Mouse (Mus musculus): Measurements from ENCODE around the gene Prkce. TPM values are rescaled to one million over a fixed set of nuclear protein-coding genes. Genes with fewer than 3 reads are reported as not detected.

The Prkce gene
- polyA plus RNA-seq, 1 experiment from 2014 or later: 5.5 TPM

- Histone ChIP-seq H3K4me2 (replicated peaks; ENCODE audit: low read depth, low read length) (no peak overlapping the region), H3K9me3 (ENCODE audit: low read length) (no peaks in the 10 kb centered on the region), H3K9ac (replicated peaks; ENCODE audit: low read length) (no peak overlapping the region), H3K27ac (ENCODE audit: low read length) (no peak overlapping the region), H3K27me3 (ENCODE audit: insufficient read depth, low read length) (no peaks in the 10 kb centered on the region), H3K36me3 (ENCODE audit: insufficient read depth, low read length) (no peaks in the 10 kb centered on the region), H3K4me3 (ENCODE audit: low read length) (no peak overlapping the region), H3K4me1 (ENCODE audit: insufficient read depth, low read length) (0 out of 2 replicates have a peak, but pooled peaks cover 6% of the 10 kb centered on the region)
- 71% methylated on average over 10 of the region's 10 CpGs for WGBS
- ATAC-seq (ENCODE audit: low FRiP score, low TSS enrichment): no peak
These were observed 384.0 kb downstream of the Prkce start for GRCm38 (mm10) chr17:86551561-86551960.

DNA sequence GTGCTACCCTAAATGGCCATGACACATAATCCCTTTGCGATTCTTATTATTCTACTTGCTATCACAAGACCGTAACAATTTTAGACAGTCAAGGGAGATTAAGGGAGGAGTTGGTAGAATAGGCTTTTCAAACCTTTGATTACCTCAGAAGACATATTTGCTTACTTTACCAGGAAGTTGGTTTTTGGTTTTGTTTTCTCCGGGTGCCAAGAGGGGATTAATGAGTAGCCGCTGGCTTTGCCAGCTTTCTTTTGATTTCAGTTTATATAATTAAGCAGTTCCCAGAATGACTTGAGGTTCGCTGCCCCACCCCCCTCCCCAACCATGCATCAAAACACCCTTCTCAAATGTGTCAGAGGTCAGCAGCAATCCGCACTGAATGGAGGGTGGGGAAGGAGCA lies 384.4 kb downstream of the Prkce start:
- 81% methylated on average over 6 of the region's 6 CpGs for WGBS
- H3K4me2 ChIP-seq (replicated peaks; ENCODE audit: low read depth, low read length): no peak overlapping the region
- H3K27ac ChIP-seq (ENCODE audit: low read length): no peak overlapping the region
- H3K36me3 ChIP-seq (ENCODE audit: insufficient read depth, low read length): no peaks in the 10 kb centered on the region
- H3K4me3 ChIP-seq (ENCODE audit: low read length): no peak overlapping the region
- no peaks in the 10 kb centered on the region for H3K9me3 ChIP-seq (ENCODE audit: low read length)
- H3K27me3 ChIP-seq (ENCODE audit: insufficient read depth, low read length): no peaks in the 10 kb centered on the region
- no peak for ATAC-seq (ENCODE audit: low FRiP score, low TSS enrichment)
- H3K9ac ChIP-seq (replicated peaks; ENCODE audit: low read length): no peak overlapping the region
- 0 out of 2 replicates have a peak, but pooled peaks cover 2% of the 10 kb centered on the region for H3K4me1 ChIP-seq (ENCODE audit: insufficient read depth, low read length)

GRCm38 (mm10) chr17:86559206-86559891 lies 391.8 kb downstream of the Prkce start:
- no peaks in the 10 kb centered on the region for H3K9me3 ChIP-seq (ENCODE audit: low read length)
- 59% methylated on average over 15 of the region's 15 CpGs for WGBS
- H3K27ac ChIP-seq (ENCODE audit: low read length): peak overlapping the region; percentile 51; the same call in 1 of the 2 replicates

GRCm38 (mm10) chr17:86560499-86560898 lies 392.9 kb downstream of the Prkce start:
- WGBS: 55% methylated on average over 3 of the region's 3 CpGs
- Histone ChIP-seq H3K36me3 (ENCODE audit: insufficient read depth, low read length) (no peaks in the 10 kb centered on the region), H3K4me3 (ENCODE audit: low read length) (no peak overlapping the region), H3K9ac (replicated peaks; ENCODE audit: low read length) (no peak overlapping the region), H3K27ac (ENCODE audit: low read length) (peak overlapping the region; percentile 66; the same call in 1 of the 2 replicates), H3K4me1 (ENCODE audit: insufficient read depth, low read length) (peaks cover 17% of the 10 kb centered on the region), H3K4me2 (replicated peaks; ENCODE audit: low read depth, low read length) (no peak overlapping the region), H3K9me3 (ENCODE audit: low read length) (no peaks in the 10 kb centered on the region), H3K27me3 (ENCODE audit: insufficient read depth, low read length) (no peaks in the 10 kb centered on the region)
- no peak for ATAC-seq (ENCODE audit: low FRiP score, low TSS enrichment)

More at GRCm38 (mm10) chr17:86559206-86559891, 391.8 kb downstream of the Prkce start:
- Histone ChIP-seq H3K4me2 (replicated peaks; ENCODE audit: low read depth, low read length) (0 out of 2 replicates have a peak overlapping the region, but pooled peaks have one; percentile 16), H3K4me1 (ENCODE audit: insufficient read depth, low read length) (peaks cover 17% of the 10 kb centered on the region), H3K27me3 (ENCODE audit: insufficient read depth, low read length) (no peaks in the 10 kb centered on the region), H3K9ac (replicated peaks; ENCODE audit: low read length) (no peak overlapping the region), H3K36me3 (ENCODE audit: insufficient read depth, low read length) (no peaks in the 10 kb centered on the region), H3K4me3 (ENCODE audit: low read length) (no peak overlapping the region)
- peak; percentile 60; the same call in 1 of the 2 replicates for ATAC-seq (ENCODE audit: low FRiP score, low TSS enrichment)

GRCm38 (mm10) chr17:86570491-86570890 lies 402.9 kb downstream of the Prkce start:
- 74% methylated on average over 5 of the region's 5 CpGs for WGBS
- Histone ChIP-seq H3K9ac (replicated peaks; ENCODE audit: low read length) (no peak overlapping the region), H3K36me3 (ENCODE audit: insufficient read depth, low read length) (no peaks in the 10 kb centered on the region), H3K27me3 (ENCODE audit: insufficient read depth, low read length) (no peaks in the 10 kb centered on the region), H3K4me1 (ENCODE audit: insufficient read depth, low read length) (peaks cover 16% of the 10 kb centered on the region), H3K27ac (ENCODE audit: low read length) (no peak overlapping the region), H3K9me3 (ENCODE audit: low read length) (no peaks in the 10 kb centered on the region), H3K4me2 (replicated peaks; ENCODE audit: low read depth, low read length) (no peak overlapping the region), H3K4me3 (ENCODE audit: low read length) (no peak overlapping the region)
- ATAC-seq (ENCODE audit: low FRiP score, low TSS enrichment): no peak

DNA sequence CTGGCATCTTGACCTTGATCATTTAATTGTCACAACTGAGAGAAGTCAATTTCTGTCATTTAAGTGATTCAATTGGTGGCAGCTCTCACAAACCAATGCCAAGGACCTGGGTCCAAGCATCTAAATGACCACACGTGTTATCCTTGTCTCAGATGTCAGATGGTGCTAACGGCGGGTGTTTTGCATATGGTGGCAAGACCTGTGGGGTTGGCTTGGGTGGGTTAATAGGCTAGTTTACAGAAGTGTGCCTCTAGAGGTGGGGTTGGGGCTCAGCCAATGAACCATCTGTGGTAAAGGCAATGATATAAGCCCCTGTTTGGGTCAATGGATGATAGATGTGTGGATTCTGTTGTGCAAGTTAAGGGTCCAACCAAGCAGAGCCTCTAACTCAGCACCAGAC lies 403.7 kb downstream of the Prkce start:
- Histone ChIP-seq H3K4me2 (replicated peaks; ENCODE audit: low read depth, low read length) (no peak overlapping the region), H3K27ac (ENCODE audit: low read length) (no peak overlapping the region), H3K9me3 (ENCODE audit: low read length) (no peaks in the 10 kb centered on the region), H3K4me1 (ENCODE audit: insufficient read depth, low read length) (peaks cover 16% of the 10 kb centered on the region), H3K4me3 (ENCODE audit: low read length) (no peak overlapping the region), H3K36me3 (ENCODE audit: insufficient read depth, low read length) (no peaks in the 10 kb centered on the region), H3K27me3 (ENCODE audit: insufficient read depth, low read length) (no peaks in the 10 kb centered on the region), H3K9ac (replicated peaks; ENCODE audit: low read length) (no peak overlapping the region)
- 88% methylated on average over 3 of the region's 3 CpGs for WGBS
- ATAC-seq (ENCODE audit: low FRiP score, low TSS enrichment): no peak

- H3K27me3 ChIP-seq (ENCODE audit: insufficient read depth, low read length): no peaks in the 10 kb centered on the region
- H3K4me2 ChIP-seq (replicated peaks; ENCODE audit: low read depth, low read length): no peak overlapping the region
- H3K4me3 ChIP-seq (ENCODE audit: low read length): no peak overlapping the region
- no peak for ATAC-seq (ENCODE audit: low FRiP score, low TSS enrichment)
- H3K27ac ChIP-seq (ENCODE audit: low read length): peak overlapping the region; percentile 17; the same call in 1 of the 2 replicates
- H3K36me3 ChIP-seq (ENCODE audit: insufficient read depth, low read length): no peaks in the 10 kb centered on the region
- no peak overlapping the region for H3K9ac ChIP-seq (replicated peaks; ENCODE audit: low read length)
- H3K4me1 ChIP-seq (ENCODE audit: insufficient read depth, low read length): peaks cover 16% of the 10 kb centered on the region
- no peaks in the 10 kb centered on the region for H3K9me3 ChIP-seq (ENCODE audit: low read length)
- 55% methylated on average over 6 of the region's 6 CpGs for WGBS
These were observed 404.6 kb downstream of the Prkce start for GRCm38 (mm10) chr17:86572136-86572535.

DNA sequence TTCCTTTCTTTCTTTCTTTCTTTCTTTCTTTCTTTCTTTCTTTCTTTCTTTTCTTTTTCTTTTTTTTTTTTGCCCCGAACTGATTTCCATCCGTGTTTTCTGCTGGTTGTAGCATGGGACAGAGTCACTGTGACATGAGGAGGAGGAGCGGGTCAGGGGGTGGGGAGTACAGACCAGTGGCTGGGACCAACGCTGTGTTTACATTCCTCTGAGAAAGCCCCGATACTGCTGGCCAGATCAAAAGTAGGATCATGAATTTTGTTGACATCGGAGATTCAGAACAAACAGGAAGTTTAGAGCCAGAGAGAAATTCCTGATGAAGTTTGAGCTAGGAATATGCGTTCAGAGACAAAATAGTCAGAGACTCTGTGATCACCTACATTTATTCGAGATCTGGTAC lies 405.0 kb downstream of the Prkce start:
- Histone ChIP-seq H3K36me3 (ENCODE audit: insufficient read depth, low read length) (no peaks in the 10 kb centered on the region), H3K9me3 (ENCODE audit: low read length) (no peaks in the 10 kb centered on the region), H3K27ac (ENCODE audit: low read length) (no peak overlapping the region), H3K4me2 (replicated peaks; ENCODE audit: low read depth, low read length) (no peak overlapping the region), H3K27me3 (ENCODE audit: insufficient read depth, low read length) (no peaks in the 10 kb centered on the region), H3K4me3 (ENCODE audit: low read length) (no peak overlapping the region), H3K4me1 (ENCODE audit: insufficient read depth, low read length) (peaks cover 16% of the 10 kb centered on the region), H3K9ac (replicated peaks; ENCODE audit: low read length) (no peak overlapping the region)
- peak; percentile 78; the same call in 1 of the 2 replicates for ATAC-seq (ENCODE audit: low FRiP score, low TSS enrichment)
- WGBS: 41% methylated on average over 8 of the region's 8 CpGs

- Histone ChIP-seq H3K9ac (replicated peaks; ENCODE audit: low read length) (no peak overlapping the region), H3K4me2 (replicated peaks; ENCODE audit: low read depth, low read length) (no peak overlapping the region), H3K9me3 (ENCODE audit: low read length) (no peaks in the 10 kb centered on the region), H3K27me3 (ENCODE audit: insufficient read depth, low read length) (no peaks in the 10 kb centered on the region), H3K4me1 (ENCODE audit: insufficient read depth, low read length) (peaks cover 16% of the 10 kb centered on the region), H3K27ac (ENCODE audit: low read length) (0 out of 2 replicates have a peak overlapping the region, but pooled peaks have one; percentile 16), H3K4me3 (ENCODE audit: low read length) (no peak overlapping the region), H3K36me3 (ENCODE audit: insufficient read depth, low read length) (no peaks in the 10 kb centered on the region)
- WGBS: 57% methylated on average over 16 of the region's 16 CpGs
- ATAC-seq (ENCODE audit: low FRiP score, low TSS enrichment): no peak
These were observed 406.1 kb downstream of the Prkce start for GRCm38 (mm10) chr17:86573596-86574248.

DNA sequence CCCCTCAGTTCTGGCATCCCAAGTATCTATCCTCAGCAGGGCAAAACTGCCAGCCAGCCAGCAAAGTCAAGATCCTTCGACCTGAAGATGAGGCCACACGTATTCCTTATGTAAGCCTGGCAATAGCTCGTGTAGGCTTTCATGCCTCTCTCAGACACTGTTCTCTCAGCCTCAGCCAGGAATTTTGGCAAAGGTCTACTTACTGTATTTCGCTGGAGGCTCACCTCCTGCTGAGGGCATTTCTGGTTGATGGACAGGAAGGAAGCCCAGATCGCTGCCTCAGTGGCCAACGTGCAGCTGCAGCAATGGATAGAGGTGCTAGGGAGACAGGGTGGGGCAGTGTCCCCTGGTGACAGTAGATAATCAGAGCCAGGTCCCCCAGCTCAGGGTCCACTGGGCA lies 413.1 kb downstream of the Prkce start:
- H3K27ac ChIP-seq (ENCODE audit: low read length): no peak overlapping the region
- no peaks in the 10 kb centered on the region for H3K36me3 ChIP-seq (ENCODE audit: insufficient read depth, low read length)
- H3K4me3 ChIP-seq (ENCODE audit: low read length): no peak overlapping the region
- no peak for ATAC-seq (ENCODE audit: low FRiP score, low TSS enrichment)
- H3K9ac ChIP-seq (replicated peaks; ENCODE audit: low read length): no peak overlapping the region
- H3K27me3 ChIP-seq (ENCODE audit: insufficient read depth, low read length): no peaks in the 10 kb centered on the region
- WGBS: 85% methylated on average over 6 of the region's 6 CpGs
- no peak overlapping the region for H3K4me2 ChIP-seq (replicated peaks; ENCODE audit: low read depth, low read length)
- H3K9me3 ChIP-seq (ENCODE audit: low read length): no peaks in the 10 kb centered on the region
- no peaks in the 10 kb centered on the region for H3K4me1 ChIP-seq (ENCODE audit: insufficient read depth, low read length)
